In genomic region chr11:72049171-72049759, GRCm38 (mm10) we compare ENCODE assay signal across 24 mouse cellular contexts. TPM values are rescaled to one million over a fixed set of nuclear protein-coding genes. Genes with fewer than 3 reads are reported as not detected.
DNase-seq lines count a peak whose midpoint lies in the region; ATAC-seq and TF ChIP-seq lines count a peak whose summit lies in the region.
"Had no signal": no experiment of that assay in that cellular context is flagged by ENCODE, and none has a peak within 500 bp of the region (broad histone marks: within the 10 kb centered on the region; RNA-seq: fewer than 3 reads in every experiment).

No protein-coding gene starts in this region.

- no peaks in the 10 kb centered on the region for H3K9me3 ChIP-seq in lung, embryonic 16.5 days (ENCODE audit: control insufficient read depth, low read length)
- no peaks in the 10 kb centered on the region for H3K9me3 ChIP-seq in MEL (replicated peaks; ENCODE audit: insufficient read depth, low read length)
- no peaks in the 10 kb centered on the region for H3K9me3 ChIP-seq in stomach, postnatal 0 days (ENCODE audit: control insufficient read depth, low read length)
- H3K9me3 ChIP-seq: embryonic facial prominence, embryonic 12.5 days; embryonic facial prominence, embryonic 15.5 days; hindbrain, embryonic 12.5 days; hindbrain, embryonic 15.5 days had no signal

- H3K9ac ChIP-seq in lung, embryonic 16.5 days (ENCODE audit: low read length), result no peak overlapping the region
- no peak overlapping the region for H3K9ac ChIP-seq in MEL (ENCODE audit: control insufficient read depth, low read depth, low read length, poor library complexity, severe bottlenecking)
- H3K9ac ChIP-seq in stomach, postnatal 0 days (ENCODE audit: low read length), result no peak overlapping the region
- H3K9ac ChIP-seq: embryonic facial prominence, embryonic 12.5 days; embryonic facial prominence, embryonic 15.5 days; hindbrain, embryonic 12.5 days had no signal

- no peaks in the 10 kb centered on the region for H3K79me2 ChIP-seq in MEL (ENCODE audit: control insufficient read depth, insufficient read depth, low read length, poor library complexity)

- no peak overlapping the region for H3K4me3 ChIP-seq in lung, embryonic 16.5 days (ENCODE audit: low read length)
- H3K4me3 ChIP-seq in MEL (ENCODE audit: control insufficient read depth in 1 of 2, insufficient read depth in 1 of 2, low read depth in 2 of 2, low read length in 2 of 2), result no peak overlapping the region
- no peak overlapping the region for H3K4me3 ChIP-seq in stomach, postnatal 0 days (ENCODE audit: low read depth, low read length)
- H3K4me3 ChIP-seq: embryonic facial prominence, embryonic 12.5 days; embryonic facial prominence, embryonic 15.5 days; erythroblast, embryonic 14.5 days; hindbrain, embryonic 12.5 days; hindbrain, embryonic 15.5 days had no signal

- H3K27me3 ChIP-seq in lung, embryonic 16.5 days (ENCODE audit: control insufficient read depth, insufficient read depth, low read depth, low read length), result peaks cover 10% of the 10 kb centered on the region; the same call in 1 of the 2 replicates
- H3K27me3 ChIP-seq in MEL (ENCODE audit: control insufficient read depth in 1 of 2, insufficient read depth in 2 of 2, low read length in 2 of 2), result no peaks in the 10 kb centered on the region
- no peaks in the 10 kb centered on the region for H3K27me3 ChIP-seq in stomach, postnatal 0 days (ENCODE audit: control insufficient read depth, insufficient read depth, low read length)
- H3K27me3 ChIP-seq: embryonic facial prominence, embryonic 15.5 days had no signal

- TF ChIP-seq CTCF in MEL (IDR thresholded peaks at IDR 0.05 in 2 of 3, conservative IDR thresholded peaks at IDR 0.05 in 1 of 3; ENCODE audit: control insufficient read depth in 1 of 3, insufficient read depth in 1 of 3, low read depth in 2 of 3, low read length in 3 of 3, poor library complexity in 1 of 3, severe bottlenecking in 1 of 3), result no peak
- no peak for TF ChIP-seq CTCF in stomach, postnatal 0 days (IDR thresholded peaks at IDR 0.05; ENCODE audit: low read depth)

- no peak for TF ChIP-seq POLR2A in MEL (IDR thresholded peaks at IDR 0.05; ENCODE audit: control insufficient read depth in 1 of 2, insufficient read depth in 1 of 2, low read depth in 1 of 2, low read length in 2 of 2, poor library complexity in 1 of 2)

- no peak for TF ChIP-seq EP300 in MEL (IDR thresholded peaks at IDR 0.05; ENCODE audit: low read depth in 1 of 2, low read length in 2 of 2)
- TF ChIP-seq EP300 in stomach, postnatal 0 days (optimal IDR thresholded peaks at IDR 0.05), result no peak

- peak; percentile 10; the same call in 1 of the 2 replicates for ATAC-seq in lung, embryonic 16.5 days (ENCODE audit: low read depth)
- no peak for ATAC-seq in stomach, postnatal 0 days (ENCODE audit: low FRiP score, low TSS enrichment)
- ATAC-seq: activated CD4-positive, CD25-positive, alpha-beta regulatory T cell, adult 4 months; forebrain, embryonic 16.5 days had no signal

- no peak overlapping the region for H3K27ac ChIP-seq in lung, embryonic 16.5 days (ENCODE audit: low read length)
- no peak overlapping the region for H3K27ac ChIP-seq in MEL (ENCODE audit: control insufficient read depth, low read depth, low read length)
- no peak overlapping the region for H3K27ac ChIP-seq in stomach, postnatal 0 days (replicated peaks)
- H3K27ac ChIP-seq: embryonic facial prominence, embryonic 12.5 days; embryonic facial prominence, embryonic 15.5 days; hindbrain, embryonic 12.5 days; hindbrain, embryonic 15.5 days had no signal

- TF ChIP-seq RAD21 in MEL (IDR thresholded peaks at IDR 0.05; ENCODE audit: low read depth, low read length), result no peak

- peaks cover 19% of the 10 kb centered on the region for H3K4me1 ChIP-seq in lung, embryonic 16.5 days (replicated peaks; ENCODE audit: control insufficient read depth, insufficient read depth, low read length)
- H3K4me1 ChIP-seq in MEL (ENCODE audit: control insufficient read depth in 1 of 2, insufficient read depth in 2 of 2, low read length in 2 of 2), result no peaks in the 10 kb centered on the region
- H3K4me1 ChIP-seq in stomach, postnatal 0 days (replicated peaks; ENCODE audit: control insufficient read depth, insufficient read depth), result peaks cover 5% of the 10 kb centered on the region; the same call in 1 of the 2 replicates

- H3K4me2 ChIP-seq in lung, embryonic 16.5 days (ENCODE audit: low read depth, low read length), result no peak overlapping the region
- no peak overlapping the region for H3K4me2 ChIP-seq in stomach, postnatal 0 days (replicated peaks; ENCODE audit: low read depth)
- H3K4me2 ChIP-seq: embryonic facial prominence, embryonic 12.5 days; embryonic facial prominence, embryonic 15.5 days; heart, embryonic 11.5 days; hindbrain, embryonic 12.5 days; hindbrain, embryonic 15.5 days had no signal

- DNase-seq in cerebellum, postnatal 10 days, result peak; percentile 48 to 51
- DNase-seq in cerebellum, adult 9-10 months, result no peak
- DNase-seq in lung, postnatal 14 days, result no peak
- DNase-seq in MEL (ENCODE audit: low read depth, low spot score), result no peak
- no peak for DNase-seq in right cerebral cortex, postnatal 25 days
- no peak for DNase-seq in stomach, postnatal 0 days (ENCODE audit: low spot score)
- DNase-seq: adrenal gland, adult 8-10 months; adrenal gland, postnatal 25 days; B cell, adult 2 months; cerebellum, adult 11-12 months; cerebellum, adult 8-10 months; cerebellum, postnatal 25 days; heart, adult 11 months had no signal

- WGBS in lung, embryonic 16.5 days, result 64% methylated on average over 8 of the region's 8 CpGs
- WGBS in stomach, postnatal 0 days, result 79% methylated on average over 8 of the region's 8 CpGs

- H3K36me3 ChIP-seq in lung, embryonic 16.5 days (ENCODE audit: control insufficient read depth, insufficient read depth, low read length), result peaks cover 11% of the 10 kb centered on the region
- H3K36me3 ChIP-seq in MEL (ENCODE audit: control insufficient read depth in 1 of 2, insufficient read depth in 2 of 2, low read length in 2 of 2), result no peaks in the 10 kb centered on the region
- H3K36me3 ChIP-seq in stomach, postnatal 0 days (ENCODE audit: control insufficient read depth, insufficient read depth, low read length), result peaks cover 8% of the 10 kb centered on the region; the same call in 1 of the 2 replicates
- H3K36me3 ChIP-seq: hindbrain, embryonic 15.5 days had no signal

TF ChIP-seq in MEL, 35 proteins besides CTCF, POLR2A, EP300 and RAD21:
- TF ChIP-seq HCFC1 (IDR thresholded peaks at IDR 0.05; ENCODE audit: low read depth, low read length) (no peak), POLR2AphosphoS2 (IDR thresholded peaks at IDR 0.05; ENCODE audit: low read length) (0 out of 2 replicates have a peak, but pooled peaks have one; percentile 11)

RNA-seq across cellular contexts. Expression of gene Pimreg, which starts 7.4 kb away (rescaled TPM):
- polyA plus RNA-seq in lung, embryonic 16.5 days (2015; fragmentation: Nextera tagmentation; extraction: Ambion mirVana), result 133 and 138 TPM in 2 replicates
- total RNA-seq in MEL (2012; rRNA removed), result 24.3 and 25.8 TPM in 2 replicates
- polyA plus RNA-seq in MEL (2012; ENCODE audit: insufficient read depth in 1 of 2, insufficient read length in 2 of 2, low read depth in 1 of 2, low replicate concordance in 2 of 2, missing spikeins in 1 of 2), result 10 to 100 TPM in 1 of 2 experiments, not detected in 1; 45.3 TPM
- 18.0 and 22.2 TPM in 2 replicates for polyA plus RNA-seq in stomach, postnatal 0 days (2015; fragmentation: Nextera tagmentation; extraction: Ambion mirVana)
- total RNA-seq: gastrocnemius, adult 18-20 months had no signal

RNA-seq across cellular contexts. Expression of gene Aipl1, which starts 12.0 kb away (rescaled TPM):
- polyA plus RNA-seq in lung, embryonic 16.5 days (2015; fragmentation: Nextera tagmentation; extraction: Ambion mirVana), result 0.44 and 0.64 TPM in 2 replicates
- 0.39 and 0.42 TPM in 2 replicates for total RNA-seq in MEL (2012; rRNA removed)
- under 1 TPM in 1 of 2 experiments, not detected in 1; 0.58 TPM for polyA plus RNA-seq in MEL (2012; ENCODE audit: insufficient read depth in 1 of 2, insufficient read length in 2 of 2, low read depth in 1 of 2, low replicate concordance in 2 of 2, missing spikeins in 1 of 2)
- polyA plus RNA-seq in stomach, postnatal 0 days (2015; fragmentation: Nextera tagmentation; extraction: Ambion mirVana), result 0.16 and 0.27 TPM in 2 replicates
- total RNA-seq: adrenal gland, adult 8-10 months; gastrocnemius, adult 18-20 months; heart, postnatal 25 days had no signal

Comparison
In these comparisons a context has a peak if more than half of its experiments do, and no peak if none do; other contexts are left out.
1. DNase-seq: peak in cerebellum, postnatal 10 days (2 of 2); none in cerebellum, adult 9-10 months (single experiment), lung, postnatal 14 days (single experiment), MEL (single experiment), right cerebral cortex, postnatal 25 days (single experiment) and stomach, postnatal 0 days (single experiment).